Mouse (Mus musculus): ENCODE measurements around the gene Ulk4. TPM values are rescaled to one million over a fixed set of nuclear protein-coding genes. Genes with fewer than 3 reads are reported as not detected.
A peak's percentile ranks its signal among the peaks of the same experiment; 100 is the strongest.

The Ulk4 gene
- total and polyA plus RNA-seq, 3 experiments, result 0.18 to 2.3 (median 0.30) TPM

- no peak overlapping the region for H3K9ac ChIP-seq (ENCODE audit: low read depth, low read length)
- no peak overlapping the region for H3K27ac ChIP-seq
- intact Hi-C loops (cut with DNase I), result loop anchor here (5.0 kb wide), 1 partner anchor 319 kb away; no protein-coding TSS in a partner anchor
- peak in 1 of 2 experiments; percentile 44 for DNase-seq
- TF ChIP-seq POLR2A (IDR thresholded peaks at IDR 0.05; ENCODE audit: insufficient read depth, low read depth, low read length) (no peak), EP300 (IDR thresholded peaks at IDR 0.05; ENCODE audit: insufficient read depth, low read depth, low read length) (0 out of 2 replicates have a peak, but pooled peaks have one; percentile 30), CTCF (IDR thresholded peaks at IDR 0.05) (no peak)
- H3K27me3 ChIP-seq (ENCODE audit: control insufficient read depth, insufficient read depth, low read length), result no peaks in the 10 kb centered on the region
- no peaks in the 10 kb centered on the region for H3K79me2 ChIP-seq (replicated peaks; ENCODE audit: control insufficient read depth, insufficient read depth, low read length)
- H3K4me3 ChIP-seq, result no peak overlapping the region
- peaks cover 3% of the 10 kb centered on the region; the same call in 1 of the 2 replicates for H3K4me1 ChIP-seq (ENCODE audit: control insufficient read depth, insufficient read depth, low read length)
- 30% methylated on average over 5 of the region's 5 CpGs for WGBS
- no peaks in the 10 kb centered on the region for H3K36me3 ChIP-seq (ENCODE audit: control insufficient read depth, insufficient read depth, low read length)
These were observed 300.8 kb downstream of the Ulk4 start for GRCm38 (mm10) chr9:120976158-120976557.

GRCm38 (mm10) chr9:120974209-120974608 lies 302.8 kb downstream of the Ulk4 start:
- Histone ChIP-seq H3K9ac (ENCODE audit: low read depth, low read length) (no peak overlapping the region), H3K27me3 (ENCODE audit: control insufficient read depth, insufficient read depth, low read length) (no peaks in the 10 kb centered on the region), H3K4me3 (no peak overlapping the region), H3K36me3 (ENCODE audit: control insufficient read depth, insufficient read depth, low read length) (no peaks in the 10 kb centered on the region), H3K79me2 (replicated peaks; ENCODE audit: control insufficient read depth, insufficient read depth, low read length) (no peaks in the 10 kb centered on the region), H3K27ac (no peak overlapping the region), H3K4me1 (ENCODE audit: control insufficient read depth, insufficient read depth, low read length) (peaks cover 3% of the 10 kb centered on the region; the same call in 1 of the 2 replicates)
- WGBS, result 88% methylated on average over 2 of the region's 2 CpGs
- intact Hi-C loops (cut with DNase I), result no loop called here
- no peak for DNase-seq
- TF ChIP-seq POLR2A (IDR thresholded peaks at IDR 0.05; ENCODE audit: insufficient read depth, low read depth, low read length) (no peak), EP300 (IDR thresholded peaks at IDR 0.05; ENCODE audit: insufficient read depth, low read depth, low read length) (no peak), CTCF (IDR thresholded peaks at IDR 0.05) (no peak)

DNA sequence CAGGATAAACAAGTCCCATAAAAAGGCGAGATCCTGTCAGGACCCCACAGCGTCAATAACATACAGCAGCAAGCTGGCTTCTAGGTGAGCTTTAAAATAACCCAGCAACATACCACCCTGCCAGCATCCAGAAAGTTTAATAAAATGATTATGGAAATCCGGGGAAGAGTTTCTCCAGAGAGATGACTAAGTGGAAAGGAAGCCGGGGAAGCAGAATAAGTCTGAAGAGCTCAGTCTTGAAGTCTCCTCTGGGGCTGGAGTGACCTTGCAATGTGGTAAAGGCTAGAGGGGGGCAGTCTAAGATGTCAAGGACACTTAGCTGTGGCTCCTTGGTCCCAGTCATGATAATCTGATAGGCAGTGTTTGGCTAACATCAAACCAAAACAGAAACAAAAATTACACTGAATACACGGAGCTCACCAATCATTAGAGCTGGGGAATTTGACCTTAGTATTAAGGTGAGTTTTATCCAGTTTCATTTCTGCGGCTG lies 303.9 kb downstream of the Ulk4 start:
- no peaks in the 10 kb centered on the region for H3K79me2 ChIP-seq (replicated peaks; ENCODE audit: control insufficient read depth, insufficient read depth, low read length)
- H3K4me3 ChIP-seq, result no peak overlapping the region
- no peak overlapping the region for H3K27ac ChIP-seq
- H3K9ac ChIP-seq (ENCODE audit: low read depth, low read length), result no peak overlapping the region
- intact Hi-C loops (cut with DNase I), result no loop called here
- no peak for DNase-seq
- no peaks in the 10 kb centered on the region for H3K27me3 ChIP-seq (ENCODE audit: control insufficient read depth, insufficient read depth, low read length)
- no peaks in the 10 kb centered on the region; the same call in 1 of the 2 replicates for H3K36me3 ChIP-seq (ENCODE audit: control insufficient read depth, insufficient read depth, low read length)
- 49% methylated on average over 6 of the region's 6 CpGs for WGBS
- TF ChIP-seq POLR2A (IDR thresholded peaks at IDR 0.05; ENCODE audit: insufficient read depth, low read depth, low read length) (no peak), CTCF (IDR thresholded peaks at IDR 0.05) (no peak), EP300 (IDR thresholded peaks at IDR 0.05; ENCODE audit: insufficient read depth, low read depth, low read length) (no peak)
- peaks cover 3% of the 10 kb centered on the region; the same call in 1 of the 2 replicates for H3K4me1 ChIP-seq (ENCODE audit: control insufficient read depth, insufficient read depth, low read length)

DNA sequence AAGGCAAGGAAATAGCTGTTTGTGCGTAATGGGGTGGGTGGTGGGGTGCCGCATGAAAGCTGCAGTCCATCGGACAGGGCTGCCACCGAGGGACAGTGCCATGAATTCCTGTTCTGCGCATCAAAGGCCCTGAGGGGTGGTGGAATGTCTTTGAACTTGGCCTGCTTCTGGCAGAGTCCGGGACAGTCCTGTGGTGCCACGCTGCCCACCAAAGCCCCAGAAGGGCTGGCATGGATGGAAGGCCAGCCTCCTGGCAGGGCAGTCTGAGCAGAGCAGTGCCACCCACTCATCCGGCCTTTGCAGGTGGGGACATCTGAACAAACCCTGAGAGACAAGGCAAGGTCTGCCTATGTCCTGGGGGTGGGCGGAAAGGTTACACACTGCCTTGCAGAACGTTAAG lies 312.0 kb downstream of the Ulk4 start:
- intact Hi-C loops (cut with DNase I), result no loop called here
- no peak overlapping the region for H3K27ac ChIP-seq
- H3K9ac ChIP-seq (ENCODE audit: low read depth, low read length), result no peak overlapping the region
- H3K27me3 ChIP-seq (ENCODE audit: control insufficient read depth, insufficient read depth, low read length), result no peaks in the 10 kb centered on the region
- H3K79me2 ChIP-seq (replicated peaks; ENCODE audit: control insufficient read depth, insufficient read depth, low read length), result no peaks in the 10 kb centered on the region; the same call in 1 of the 2 replicates
- no peak for TF ChIP-seq EP300 (IDR thresholded peaks at IDR 0.05; ENCODE audit: insufficient read depth, low read depth, low read length)
- no peak for DNase-seq
- no peak overlapping the region for H3K4me3 ChIP-seq
- peaks cover 12% of the 10 kb centered on the region for H3K36me3 ChIP-seq (ENCODE audit: control insufficient read depth, insufficient read depth, low read length)
- WGBS, result 86% methylated on average over 10 of the region's 10 CpGs
- H3K4me1 ChIP-seq (ENCODE audit: control insufficient read depth, insufficient read depth, low read length), result peaks cover 14% of the 10 kb centered on the region

DNA sequence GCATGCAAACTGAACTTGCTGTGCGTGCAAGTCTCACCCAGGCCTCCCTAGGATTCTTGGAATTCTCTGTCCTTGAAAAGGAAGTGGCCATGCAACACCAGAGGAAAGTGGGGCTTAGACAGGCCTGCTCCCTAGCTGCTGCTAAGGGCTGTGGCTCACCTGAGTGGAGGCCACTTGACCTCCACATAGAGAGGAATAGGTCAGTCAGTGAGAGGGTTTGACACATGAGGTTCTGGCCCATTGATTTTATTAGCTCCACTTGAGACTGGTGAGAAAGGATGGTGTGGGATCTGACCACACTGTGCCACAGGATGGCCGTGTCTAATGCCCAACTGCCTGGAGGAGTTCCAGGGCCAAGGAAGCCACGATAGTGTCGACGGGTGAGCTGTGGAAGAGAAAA lies 312.8 kb downstream of the Ulk4 start:
- peaks cover 14% of the 10 kb centered on the region for H3K4me1 ChIP-seq (ENCODE audit: control insufficient read depth, insufficient read depth, low read length)

GRCm38 (mm10) chr9:120963720-120964119 lies 313.3 kb downstream of the Ulk4 start:
- no peak for DNase-seq
- Histone ChIP-seq H3K79me2 (replicated peaks; ENCODE audit: control insufficient read depth, insufficient read depth, low read length) (no peaks in the 10 kb centered on the region; the same call in 1 of the 2 replicates), H3K36me3 (ENCODE audit: control insufficient read depth, insufficient read depth, low read length) (peaks cover 18% of the 10 kb centered on the region), H3K4me3 (no peak overlapping the region), H3K27me3 (ENCODE audit: control insufficient read depth, insufficient read depth, low read length) (no peaks in the 10 kb centered on the region), H3K4me1 (ENCODE audit: control insufficient read depth, insufficient read depth, low read length) (peaks cover 14% of the 10 kb centered on the region), H3K9ac (ENCODE audit: low read depth, low read length) (no peak overlapping the region), H3K27ac (no peak overlapping the region)
- WGBS, result 67% methylated on average over 3 of the region's 3 CpGs
- intact Hi-C loops (cut with DNase I), result no loop called here
- TF ChIP-seq CTCF (IDR thresholded peaks at IDR 0.05) (no peak), POLR2A (IDR thresholded peaks at IDR 0.05; ENCODE audit: insufficient read depth, low read depth, low read length) (no peak), EP300 (IDR thresholded peaks at IDR 0.05; ENCODE audit: insufficient read depth, low read depth, low read length) (no peak)

More for the DNA sequence above, 312.8 kb downstream of the Ulk4 start:
- 52% methylated on average over 5 of the region's 5 CpGs for WGBS
- Histone ChIP-seq H3K4me3 (no peak overlapping the region), H3K27me3 (ENCODE audit: control insufficient read depth, insufficient read depth, low read length) (no peaks in the 10 kb centered on the region), H3K9ac (ENCODE audit: low read depth, low read length) (no peak overlapping the region), H3K27ac (no peak overlapping the region), H3K79me2 (replicated peaks; ENCODE audit: control insufficient read depth, insufficient read depth, low read length) (no peaks in the 10 kb centered on the region; the same call in 1 of the 2 replicates), H3K36me3 (ENCODE audit: control insufficient read depth, insufficient read depth, low read length) (peaks cover 16% of the 10 kb centered on the region)
- DNase-seq, result no peak
- no peak for TF ChIP-seq EP300 (IDR thresholded peaks at IDR 0.05; ENCODE audit: insufficient read depth, low read depth, low read length)
- TF ChIP-seq POLR2A (IDR thresholded peaks at IDR 0.05; ENCODE audit: insufficient read depth, low read depth, low read length), result no peak
- no peak for TF ChIP-seq CTCF (IDR thresholded peaks at IDR 0.05)
- intact Hi-C loops (cut with DNase I), result no loop called here
